ENCODE assay signal across 12 mouse cellular contexts in genomic region chr5:66850721-66851251, GRCm38 (mm10).
DNase-seq lines count a peak whose midpoint lies in the region; ATAC-seq lines count a peak whose summit lies in the region.
"Had no signal": no experiment of that assay in that cellular context is flagged by ENCODE, and none has a peak within 500 bp of the region (broad histone marks: within the 10 kb centered on the region; RNA-seq: fewer than 3 reads in every experiment).

No protein-coding gene starts in this region.

- peak; percentile 86 for ATAC-seq in frontal cortex, adult (ENCODE audit: low TSS enrichment)
- ATAC-seq in midbrain, embryonic 16.5 days, result no peak

- no peaks in the 10 kb centered on the region for H3K27me3 ChIP-seq in midbrain, embryonic 16.5 days (ENCODE audit: control insufficient read depth, insufficient read depth, low read depth, low read length)
- H3K27me3 ChIP-seq: kidney, embryonic 15.5 days; limb, embryonic 12.5 days had no signal

- H3K27ac ChIP-seq in midbrain, embryonic 16.5 days (ENCODE audit: low read length), result peak overlapping the region; percentile 1
- H3K27ac ChIP-seq: kidney, embryonic 15.5 days; limb, embryonic 12.5 days had no signal

- no peaks in the 10 kb centered on the region for H3K36me3 ChIP-seq in midbrain, embryonic 16.5 days (ENCODE audit: control insufficient read depth, insufficient read depth, low read length)
- H3K36me3 ChIP-seq: kidney, embryonic 15.5 days; limb, embryonic 12.5 days had no signal

- no peak for DNase-seq in frontal cortex, postnatal 14 days (ENCODE audit: low spot score in 2 of 2)
- peak; percentile 63 to 66 for DNase-seq in right cerebral cortex, adult 2 months (ENCODE audit: low spot score in 2 of 2)
- DNase-seq in right cerebral cortex, postnatal 4 days, result no peak
- no peak for DNase-seq in spleen, postnatal 36 days (ENCODE audit: low spot score in 2 of 2)
- no peak for DNase-seq in testis, postnatal 10 days (ENCODE audit: low spot score)
- no peak for DNase-seq in natural killer cell, adult 2 months (ENCODE audit: low spot score in 2 of 2)
- DNase-seq: heart, adult 18-20 months; lung, adult 18-20 months had no signal

- 49% methylated on average over 11 of the region's 11 CpGs for WGBS in midbrain, embryonic 16.5 days

- no peak overlapping the region for H3K9ac ChIP-seq in midbrain, embryonic 16.5 days (ENCODE audit: low read depth, low read length)
- H3K9ac ChIP-seq: kidney, embryonic 15.5 days; limb, embryonic 12.5 days had no signal

- no peak overlapping the region for H3K4me3 ChIP-seq in midbrain, embryonic 16.5 days (ENCODE audit: low read depth, low read length)
- H3K4me3 ChIP-seq: kidney, embryonic 15.5 days; limb, embryonic 12.5 days had no signal

- peaks cover 22% of the 10 kb centered on the region for H3K4me1 ChIP-seq in midbrain, embryonic 16.5 days (ENCODE audit: control insufficient read depth, insufficient read depth, low read length)

- no peaks in the 10 kb centered on the region for H3K9me3 ChIP-seq in midbrain, embryonic 16.5 days (replicated peaks; ENCODE audit: control insufficient read depth, low read length, poor library complexity, severe bottlenecking)
- H3K9me3 ChIP-seq: kidney, embryonic 15.5 days; limb, embryonic 12.5 days had no signal

- H3K4me2 ChIP-seq in midbrain, embryonic 16.5 days (ENCODE audit: low read length), result no peak overlapping the region
- H3K4me2 ChIP-seq: kidney, embryonic 15.5 days; limb, embryonic 12.5 days had no signal

Comparison
In these comparisons a context has a peak if more than half of its experiments do, and no peak if none do; other contexts are left out.
1. DNase-seq: peak in right cerebral cortex, adult 2 months (2 of 2); none in frontal cortex, postnatal 14 days (0 of 2), right cerebral cortex, postnatal 4 days (single experiment), spleen, postnatal 36 days (0 of 2), testis, postnatal 10 days (single experiment) and natural killer cell, adult 2 months (0 of 2).